Mouse (Mus musculus): ENCODE measurements around the gene Dcp1b. TPM values are rescaled to one million over a fixed set of nuclear protein-coding genes. Genes with fewer than 3 reads are reported as not detected.

Dcp1b gene
- 15.6 and 16.6 TPM in 2 replicates for polyA plus RNA-seq (2014; fragmentation: Nextera tagmentation; extraction: Ambion mirVana)

GRCm38 (mm10) chr6:119175078-119175853 lies at the start of gene Dcp1b:
Gene Dcp1b (plus strand): TSS chr6:119175253.
- peak; percentile 98 for DNase-seq
- WGBS = under 1% methylated on average over 65 of the region's 65 CpGs
- Histone ChIP-seq H3K36me3 (ENCODE audit: control insufficient read depth, insufficient read depth, low read length) (peaks cover 8% of the 10 kb centered on the region; the same call in 1 of the 2 replicates), H3K4me3 (replicated peaks; ENCODE audit: low read depth, low read length) (peak within 1 kb of the TSS; percentile 92), H3K27me3 (ENCODE audit: control insufficient read depth, insufficient read depth, low read length) (no peaks in the 10 kb centered on the region), H3K4me1 (ENCODE audit: control insufficient read depth, insufficient read depth, low read length) (peaks cover 13% of the 10 kb centered on the region), H3K27ac (replicated peaks; ENCODE audit: low read depth, low read length) (peak within 1 kb of the TSS; percentile 94), H3K4me2 (ENCODE audit: low read length) (peak within 1 kb of the TSS; percentile 65), H3K9me3 (ENCODE audit: control insufficient read depth, low read length) (no peaks in the 10 kb centered on the region), H3K9ac (replicated peaks; ENCODE audit: low read length) (peak within 1 kb of the TSS; percentile 86)
- ATAC-seq (ENCODE audit: low FRiP score, low TSS enrichment) = peak; percentile 93

GRCm38 (mm10) chr6:119126991-119127390 lies 48.1 kb upstream of the Dcp1b start:
- no peak overlapping the region for H3K4me3 ChIP-seq (replicated peaks; ENCODE audit: low read depth, low read length)
- H3K27ac ChIP-seq (replicated peaks; ENCODE audit: low read depth, low read length) = no peak overlapping the region
- ATAC-seq (ENCODE audit: low FRiP score, low TSS enrichment) (no peak), DNase-seq (no peak)
- H3K36me3 ChIP-seq (ENCODE audit: control insufficient read depth, insufficient read depth, low read length) = no peaks in the 10 kb centered on the region
- no peaks in the 10 kb centered on the region for H3K4me1 ChIP-seq (ENCODE audit: control insufficient read depth, insufficient read depth, low read length)
- H3K9me3 ChIP-seq (ENCODE audit: control insufficient read depth, low read length) = no peaks in the 10 kb centered on the region
- H3K27me3 ChIP-seq (ENCODE audit: control insufficient read depth, insufficient read depth, low read length) = no peaks in the 10 kb centered on the region
- no peak overlapping the region for H3K9ac ChIP-seq (replicated peaks; ENCODE audit: low read length)
- WGBS = 88% methylated on average over 3 of the region's 3 CpGs
- no peak overlapping the region for H3K4me2 ChIP-seq (ENCODE audit: low read length)

GRCm38 (mm10) chr6:119128076-119128475 lies 47.0 kb upstream of the Dcp1b start:
- H3K27ac ChIP-seq (replicated peaks; ENCODE audit: low read depth, low read length) = no peak overlapping the region
- no peak overlapping the region for H3K9ac ChIP-seq (replicated peaks; ENCODE audit: low read length)
- no peak overlapping the region for H3K4me2 ChIP-seq (ENCODE audit: low read length)
- 92% methylated on average over 1 of the region's 1 CpGs for WGBS
- H3K36me3 ChIP-seq (ENCODE audit: control insufficient read depth, insufficient read depth, low read length) = no peaks in the 10 kb centered on the region
- ATAC-seq (ENCODE audit: low FRiP score, low TSS enrichment) = no peak
- H3K4me1 ChIP-seq (ENCODE audit: control insufficient read depth, insufficient read depth, low read length) = no peaks in the 10 kb centered on the region
- no peak for DNase-seq
- no peaks in the 10 kb centered on the region for H3K9me3 ChIP-seq (ENCODE audit: control insufficient read depth, low read length)
- no peaks in the 10 kb centered on the region for H3K27me3 ChIP-seq (ENCODE audit: control insufficient read depth, insufficient read depth, low read length)
- no peak overlapping the region for H3K4me3 ChIP-seq (replicated peaks; ENCODE audit: low read depth, low read length)

GRCm38 (mm10) chr6:119128521-119128920 lies 46.5 kb upstream of the Dcp1b start:
- H3K4me3 ChIP-seq (replicated peaks; ENCODE audit: low read depth, low read length) = no peak overlapping the region

GRCm38 (mm10) chr6:119129664-119130063 lies 45.4 kb upstream of the Dcp1b start:
- H3K27me3 ChIP-seq (ENCODE audit: control insufficient read depth, insufficient read depth, low read length) = no peaks in the 10 kb centered on the region
- WGBS = 78% methylated on average over 5 of the region's 5 CpGs
- H3K4me2 ChIP-seq (ENCODE audit: low read length) = no peak overlapping the region
- DNase-seq = peak; percentile 36
- ATAC-seq (ENCODE audit: low FRiP score, low TSS enrichment) = no peak
- H3K9ac ChIP-seq (replicated peaks; ENCODE audit: low read length) = no peak overlapping the region
- no peaks in the 10 kb centered on the region for H3K4me1 ChIP-seq (ENCODE audit: control insufficient read depth, insufficient read depth, low read length)
- no peak overlapping the region for H3K27ac ChIP-seq (replicated peaks; ENCODE audit: low read depth, low read length)
- H3K4me3 ChIP-seq (replicated peaks; ENCODE audit: low read depth, low read length) = no peak overlapping the region
- H3K36me3 ChIP-seq (ENCODE audit: control insufficient read depth, insufficient read depth, low read length) = no peaks in the 10 kb centered on the region
- no peaks in the 10 kb centered on the region for H3K9me3 ChIP-seq (ENCODE audit: control insufficient read depth, low read length)

More at GRCm38 (mm10) chr6:119128521-119128920, 46.5 kb upstream of the Dcp1b start:
- no peak overlapping the region for H3K27ac ChIP-seq (replicated peaks; ENCODE audit: low read depth, low read length)
- H3K4me2 ChIP-seq (ENCODE audit: low read length) = no peak overlapping the region
- H3K27me3 ChIP-seq (ENCODE audit: control insufficient read depth, insufficient read depth, low read length) = no peaks in the 10 kb centered on the region
- no peak for ATAC-seq (ENCODE audit: low FRiP score, low TSS enrichment)
- no peak overlapping the region for H3K9ac ChIP-seq (replicated peaks; ENCODE audit: low read length)
- no peak for DNase-seq
- H3K36me3 ChIP-seq (ENCODE audit: control insufficient read depth, insufficient read depth, low read length) = no peaks in the 10 kb centered on the region
- H3K4me1 ChIP-seq (ENCODE audit: control insufficient read depth, insufficient read depth, low read length) = no peaks in the 10 kb centered on the region
- WGBS = 89% methylated on average over 8 of the region's 8 CpGs
- H3K9me3 ChIP-seq (ENCODE audit: control insufficient read depth, low read length) = no peaks in the 10 kb centered on the region

GRCm38 (mm10) chr6:119132111-119132735 lies 42.8 kb upstream of the Dcp1b start:
- no peak overlapping the region for H3K4me3 ChIP-seq (replicated peaks; ENCODE audit: low read depth, low read length)
- ATAC-seq (ENCODE audit: low FRiP score, low TSS enrichment) (no peak), DNase-seq (no peak)
- H3K9ac ChIP-seq (replicated peaks; ENCODE audit: low read length) = no peak overlapping the region
- H3K36me3 ChIP-seq (ENCODE audit: control insufficient read depth, insufficient read depth, low read length) = no peaks in the 10 kb centered on the region
- H3K9me3 ChIP-seq (ENCODE audit: control insufficient read depth, low read length) = no peaks in the 10 kb centered on the region
- no peaks in the 10 kb centered on the region for H3K27me3 ChIP-seq (ENCODE audit: control insufficient read depth, insufficient read depth, low read length)
- no peaks in the 10 kb centered on the region for H3K4me1 ChIP-seq (ENCODE audit: control insufficient read depth, insufficient read depth, low read length)
- H3K27ac ChIP-seq (replicated peaks; ENCODE audit: low read depth, low read length) = no peak overlapping the region
- no peak overlapping the region for H3K4me2 ChIP-seq (ENCODE audit: low read length)
- 69% methylated on average over 8 of the region's 8 CpGs for WGBS

GRCm38 (mm10) chr6:119132863-119133262 lies 42.2 kb upstream of the Dcp1b start:
- WGBS = 95% methylated on average over 4 of the region's 4 CpGs
- no peak overlapping the region for H3K4me2 ChIP-seq (ENCODE audit: low read length)
- DNase-seq (no peak), ATAC-seq (ENCODE audit: low FRiP score, low TSS enrichment) (no peak)
- no peaks in the 10 kb centered on the region for H3K27me3 ChIP-seq (ENCODE audit: control insufficient read depth, insufficient read depth, low read length)
- H3K4me1 ChIP-seq (ENCODE audit: control insufficient read depth, insufficient read depth, low read length) = no peaks in the 10 kb centered on the region
- H3K9me3 ChIP-seq (ENCODE audit: control insufficient read depth, low read length) = no peaks in the 10 kb centered on the region
- H3K9ac ChIP-seq (replicated peaks; ENCODE audit: low read length) = no peak overlapping the region
- no peak overlapping the region for H3K27ac ChIP-seq (replicated peaks; ENCODE audit: low read depth, low read length)
- no peaks in the 10 kb centered on the region for H3K36me3 ChIP-seq (ENCODE audit: control insufficient read depth, insufficient read depth, low read length)
- no peak overlapping the region for H3K4me3 ChIP-seq (replicated peaks; ENCODE audit: low read depth, low read length)

GRCm38 (mm10) chr6:119137768-119138167 lies 37.3 kb upstream of the Dcp1b start:
- DNase-seq = no peak
- H3K4me3 ChIP-seq (replicated peaks; ENCODE audit: low read depth, low read length) = no peak overlapping the region
- no peaks in the 10 kb centered on the region for H3K27me3 ChIP-seq (ENCODE audit: control insufficient read depth, insufficient read depth, low read length)
- H3K4me2 ChIP-seq (ENCODE audit: low read length) = no peak overlapping the region
- 92% methylated on average over 10 of the region's 10 CpGs for WGBS
- H3K36me3 ChIP-seq (ENCODE audit: control insufficient read depth, insufficient read depth, low read length) = no peaks in the 10 kb centered on the region
- no peaks in the 10 kb centered on the region for H3K9me3 ChIP-seq (ENCODE audit: control insufficient read depth, low read length)
- ATAC-seq (ENCODE audit: low FRiP score, low TSS enrichment) = no peak
- no peaks in the 10 kb centered on the region for H3K4me1 ChIP-seq (ENCODE audit: control insufficient read depth, insufficient read depth, low read length)
- H3K9ac ChIP-seq (replicated peaks; ENCODE audit: low read length) = no peak overlapping the region
- no peak overlapping the region for H3K27ac ChIP-seq (replicated peaks; ENCODE audit: low read depth, low read length)

- 86% methylated on average over 7 of the region's 7 CpGs for WGBS
- H3K27me3 ChIP-seq (ENCODE audit: control insufficient read depth, insufficient read depth, low read length) = no peaks in the 10 kb centered on the region
- no peak overlapping the region for H3K4me2 ChIP-seq (ENCODE audit: low read length)
- DNase-seq (no peak), ATAC-seq (ENCODE audit: low FRiP score, low TSS enrichment) (no peak)
- no peak overlapping the region for H3K4me3 ChIP-seq (replicated peaks; ENCODE audit: low read depth, low read length)
- no peak overlapping the region for H3K27ac ChIP-seq (replicated peaks; ENCODE audit: low read depth, low read length)
- H3K4me1 ChIP-seq (ENCODE audit: control insufficient read depth, insufficient read depth, low read length) = no peaks in the 10 kb centered on the region
- H3K9me3 ChIP-seq (ENCODE audit: control insufficient read depth, low read length) = no peaks in the 10 kb centered on the region
- H3K9ac ChIP-seq (replicated peaks; ENCODE audit: low read length) = no peak overlapping the region
- H3K36me3 ChIP-seq (ENCODE audit: control insufficient read depth, insufficient read depth, low read length) = no peaks in the 10 kb centered on the region
Measured at GRCm38 (mm10) chr6:119139561-119139960, 35.5 kb upstream of the Dcp1b start.

Data from midbrain, embryonic 14.5 days (tissue).